Mouse (Mus musculus) E14TG2a.4 (cell line): ENCODE data around the gene Ttc30a1.
"Not testable (repeated sequence)": the region's sequence is repeated elsewhere in the genome, so short reads cannot be mapped to it uniquely, and the experiment has no call there.

Experiments
- CTCF ChIP-seq: conservative IDR thresholded peaks from 2 replicates; pipeline ENCODE4 v1.5.1; 2014; ENCODE audit warnings: low read length
- POU5F1 ChIP-seq: IDR thresholded peaks from 2 replicates; pipeline ENCODE4 v1.6.1; 2014; ENCODE audit warnings: low read length, borderline replicate concordance

- not testable (repeated sequence) for TF ChIP-seq CTCF, POU5F1
These were observed 45.1 kb downstream of the Ttc30a1 start for GRCm38 (mm10) chr2:75936685-75937084.
